Mouse (Mus musculus): ENCODE measurements around the gene Rps7.

GRCm38 (mm10) chr12:28597699-28598098, 38.1 kb downstream of the Rps7 start:
- TF ChIP-seq CTCF (IDR thresholded peaks at IDR 0.05; ENCODE audit: control insufficient read depth, insufficient read depth, low read length) (no peak), POLR2A (IDR thresholded peaks at IDR 0.05; ENCODE audit: borderline replicate concordance, control insufficient read depth, low read depth, low read length) (no peak)
